Mouse (Mus musculus) kidney, postnatal 0 days (tissue): ENCODE data around the gene Zfp800. TPM values are rescaled to one million over a fixed set of nuclear protein-coding genes. Genes with fewer than 3 reads are reported as not detected.

Source experiments
- ATAC-seq: fragments of 200-750 bp; cut with Nextera tagmentation; replicated peaks from 2 replicates; pipeline ENCODE4 v1.8.0; 2017; ENCODE audit warnings: low read depth, moderate number of reproducible peaks, moderate TSS enrichment, moderate library complexity; ENCODE audit not compliant: low FRiP score
- DNase-seq: peaks from one replicate; pipeline ENCODE4 v3.0.0-alpha.2; 2016; ENCODE audit warnings: low spot score
- H3K27ac ChIP-seq: fragments of 300-500 bp; sonication (generic); 2 replicates; pipeline ENCODE4 v1.5.1; 2014; ENCODE audit warnings: mild to moderate bottlenecking
- H3K27me3 ChIP-seq: fragments of 300-500 bp; sonication (generic); 2 replicates; pipeline ENCODE4 v1.6.1; 2014; ENCODE audit warnings: low read length, mixed read lengths; ENCODE audit not compliant: insufficient read depth
- H3K36me3 ChIP-seq: fragments of 300-500 bp; sonication (generic); 2 replicates; pipeline ENCODE4 v1.6.1; 2014; ENCODE audit warnings: low read length, mixed read lengths; ENCODE audit not compliant: insufficient read depth
- H3K4me1 ChIP-seq: fragments of 300-500 bp; sonication (generic); replicated peaks from 2 replicates; pipeline ENCODE4 v1.6.1; 2014; ENCODE audit warnings: antibody characterized with exemption, low read length, mixed read lengths; ENCODE audit not compliant: insufficient read depth
- H3K4me2 ChIP-seq: fragments of 300-500 bp; sonication (generic); 2 replicates; pipeline ENCODE4 v1.6.1; 2014; ENCODE audit warnings: mild to moderate bottlenecking, low read length, moderate library complexity, mixed read lengths
- H3K4me3 ChIP-seq: fragments of 300-500 bp; sonication (generic); replicated peaks from 2 replicates; pipeline ENCODE4 v1.5.1; 2014; ENCODE audit warnings: low read depth, low read length
- H3K9ac ChIP-seq: fragments of 300-500 bp; sonication (generic); 2 replicates; pipeline ENCODE4 v1.6.1; 2014; ENCODE audit warnings: low read depth, low read length
- H3K9me3 ChIP-seq: fragments of 300-500 bp; sonication (generic); replicated peaks from 2 replicates; pipeline ENCODE4 v1.6.1; 2016; ENCODE audit warnings: low read length, inconsistent platforms, mixed read lengths
- CTCF ChIP-seq: IDR thresholded peaks from 2 replicates; pipeline ENCODE4 v1.5.1; 2016; ENCODE audit warnings: antibody characterized with exemption, low read depth, mild to moderate bottlenecking, moderate library complexity
- WGBS: fragments of 180-500 bp; shearing (Covaris S2); extraction: QIAGEN DNeasy Blood & Tissue Kit; methylation state at CpG from one replicate; pipeline ENCODE4 v1.1.7; 2014; 5-methylcytosine and 5-hydroxymethylcytosine counted together
- polyA plus RNA-seq: library from polyadenylated mRNA; unstranded; fragments of >200 nt; fragmentation: Nextera tagmentation; extraction: Ambion mirVana; gene quantifications from 2 replicates; pipeline ENCODE4 v1.2.1, GENCODE M21; 2015

The Zfp800 gene
- polyA plus RNA-seq, 1 experiment from 2014 or later = 24.4 TPM

- ATAC-seq (no peak), DNase-seq (no peak)
- Histone ChIP-seq H3K27ac (no peak overlapping the region), H3K27me3 (peaks cover 11% of the 10 kb centered on the region), H3K9me3 (no peaks in the 10 kb centered on the region), H3K36me3 (no peaks in the 10 kb centered on the region), H3K9ac (no peak overlapping the region), H3K4me3 (no peak overlapping the region), H3K4me2 (no peak overlapping the region), H3K4me1 (no peaks in the 10 kb centered on the region)
- WGBS = 93% methylated on average over 4 of the region's 4 CpGs
- no peak for TF ChIP-seq CTCF
Observed at GRCm38 (mm10) chr6:28399791-28400190, 2.0 kb upstream of the Zfp800 start.

- no peak for ATAC-seq
- no peak overlapping the region for H3K9ac ChIP-seq
- H3K27ac ChIP-seq = no peak overlapping the region
- no peak; the same call in 1 of the 2 replicates for TF ChIP-seq CTCF
- peaks cover 11% of the 10 kb centered on the region for H3K27me3 ChIP-seq
- H3K4me3 ChIP-seq = no peak overlapping the region
- H3K36me3 ChIP-seq = no peaks in the 10 kb centered on the region
- no peaks in the 10 kb centered on the region for H3K9me3 ChIP-seq
- WGBS = 84% methylated on average over 3 of the region's 3 CpGs
- no peaks in the 10 kb centered on the region for H3K4me1 ChIP-seq
- DNase-seq = no peak
- H3K4me2 ChIP-seq = no peak overlapping the region
Observed at GRCm38 (mm10) chr6:28398726-28399125, 921 bp upstream of the Zfp800 start.

DNA sequence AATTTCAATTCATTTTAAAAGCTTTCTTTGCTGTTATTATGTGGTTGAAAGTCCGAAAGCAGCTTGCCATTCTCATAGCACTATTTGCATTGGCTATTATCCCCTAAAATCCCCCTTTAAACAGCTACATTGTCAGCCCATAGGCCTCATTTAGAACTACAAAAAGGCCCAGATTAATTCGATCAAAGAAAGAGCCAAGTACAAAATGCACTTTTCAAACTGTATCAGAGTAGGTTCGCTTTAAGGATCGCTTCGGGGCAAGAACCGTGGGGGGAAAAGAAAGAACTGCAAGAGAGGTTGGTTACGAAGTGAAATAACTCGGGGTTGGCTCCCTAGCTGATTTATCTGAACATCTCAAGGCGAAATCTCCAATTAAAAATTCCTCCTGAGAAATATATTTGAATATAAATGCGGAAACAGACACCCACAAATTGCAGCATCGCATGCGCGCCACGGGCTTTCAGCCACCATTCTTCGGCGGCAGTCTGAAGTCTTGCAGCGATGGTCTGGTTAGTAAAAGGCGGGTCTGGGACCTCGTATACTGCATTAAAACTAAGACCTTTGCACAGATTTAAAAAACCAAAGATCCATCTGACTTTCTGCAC, 850 bp downstream of the Zfp800 start:
- no peak for ATAC-seq
- no peak overlapping the region for H3K27ac ChIP-seq
- no peak overlapping the region for H3K9ac ChIP-seq
- TF ChIP-seq CTCF = no peak
- no peaks in the 10 kb centered on the region for H3K9me3 ChIP-seq
- H3K4me1 ChIP-seq = no peaks in the 10 kb centered on the region
- WGBS = 4% methylated on average over 19 of the region's 19 CpGs
- H3K27me3 ChIP-seq = peaks cover 11% of the 10 kb centered on the region
- peak; percentile 56 for DNase-seq
- H3K4me2 ChIP-seq = peak overlapping the region; percentile 81
- no peaks in the 10 kb centered on the region for H3K36me3 ChIP-seq
- H3K4me3 ChIP-seq = peak overlapping the region; percentile 44

DNA sequence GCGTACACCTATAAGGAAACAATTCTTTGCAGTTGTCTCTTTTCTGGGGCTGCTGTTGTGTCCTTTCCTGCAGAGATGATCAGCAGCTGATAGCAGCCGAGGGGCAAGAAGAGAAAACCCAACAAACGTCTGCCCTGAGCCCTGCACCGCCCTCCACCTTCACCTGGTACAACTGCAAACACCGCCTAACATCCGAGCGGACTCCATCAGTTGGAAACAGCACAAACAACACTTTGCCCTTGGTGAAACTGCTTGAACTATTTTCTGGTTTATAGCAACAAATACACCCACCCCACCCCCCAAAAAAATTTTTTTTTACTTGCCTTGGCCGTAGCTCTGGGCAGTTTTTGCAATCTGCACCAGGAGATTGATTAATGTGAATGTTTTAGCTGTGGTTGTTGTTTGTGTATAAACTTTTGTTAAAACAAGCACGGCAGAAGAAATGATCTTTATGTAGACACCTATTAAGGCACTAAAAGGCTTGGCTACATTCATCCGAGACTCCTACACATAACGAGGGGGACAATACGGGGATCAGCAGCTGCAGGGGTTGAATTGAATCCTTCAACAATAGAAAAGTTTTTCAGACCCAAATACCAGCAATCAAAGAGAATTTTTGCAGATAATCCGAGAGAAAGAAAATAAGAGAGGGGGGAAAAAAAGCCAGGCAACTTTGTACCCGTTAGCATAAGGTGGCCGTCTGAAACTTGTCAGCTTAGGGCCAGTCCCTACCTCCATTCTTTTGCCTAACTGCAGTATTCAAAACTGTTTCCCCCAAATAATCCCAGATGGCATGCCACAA, 1.6 kb downstream of the Zfp800 start:
- no peaks in the 10 kb centered on the region for H3K36me3 ChIP-seq
- no peak overlapping the region for H3K27ac ChIP-seq
- DNase-seq = no peak
- H3K4me3 ChIP-seq = no peak overlapping the region
- H3K9me3 ChIP-seq = no peaks in the 10 kb centered on the region
- no peak overlapping the region for H3K4me2 ChIP-seq
- no peak for ATAC-seq
- H3K9ac ChIP-seq = no peak overlapping the region
- no peak for TF ChIP-seq CTCF
- 40% methylated on average over 15 of the region's 15 CpGs for WGBS
- no peaks in the 10 kb centered on the region for H3K4me1 ChIP-seq
- peaks cover 11% of the 10 kb centered on the region for H3K27me3 ChIP-seq

DNA sequence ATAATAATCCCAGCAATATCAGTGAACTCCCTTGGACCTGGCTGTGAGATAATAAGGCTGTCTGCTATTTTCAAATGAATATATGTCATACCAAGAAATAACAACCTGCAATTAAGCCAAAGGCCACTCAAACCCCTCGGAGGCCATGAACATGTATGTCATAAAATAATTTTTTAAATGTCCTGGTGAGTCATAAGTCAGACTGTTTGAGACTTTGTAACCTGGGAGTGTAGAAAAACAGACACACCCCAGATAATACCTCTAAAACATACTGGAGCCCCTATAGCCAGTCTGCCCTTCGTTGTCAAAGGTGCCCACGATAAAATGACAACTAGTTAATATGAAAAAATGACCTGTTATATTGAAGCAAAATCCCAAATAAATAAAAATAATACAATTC, 8.8 kb downstream of the Zfp800 start:
- no peak overlapping the region for H3K9ac ChIP-seq
- no peaks in the 10 kb centered on the region for H3K36me3 ChIP-seq
- no peak overlapping the region for H3K4me3 ChIP-seq
- no peaks in the 10 kb centered on the region for H3K9me3 ChIP-seq
- DNase-seq = no peak
- ATAC-seq = no peak
- no peak for TF ChIP-seq CTCF
- H3K4me1 ChIP-seq = no peaks in the 10 kb centered on the region
- 80% methylated on average over 3 of the region's 3 CpGs for WGBS
- no peak overlapping the region for H3K4me2 ChIP-seq
- no peaks in the 10 kb centered on the region for H3K27me3 ChIP-seq
- no peak overlapping the region for H3K27ac ChIP-seq

GRCm38 (mm10) chr6:28385169-28385568, 12.6 kb downstream of the Zfp800 start:
- Histone ChIP-seq H3K9ac (no peak overlapping the region), H3K4me1 (no peaks in the 10 kb centered on the region), H3K9me3 (no peaks in the 10 kb centered on the region), H3K36me3 (no peaks in the 10 kb centered on the region), H3K27ac (no peak overlapping the region), H3K4me2 (no peak overlapping the region), H3K27me3 (no peaks in the 10 kb centered on the region), H3K4me3 (no peak overlapping the region)
- 73% methylated on average over 3 of the region's 3 CpGs for WGBS
- ATAC-seq (no peak), DNase-seq (no peak)
- TF ChIP-seq CTCF = no peak
